Mouse (Mus musculus): Measurements from ENCODE around the gene Taok3. TPM values are rescaled to one million over a fixed set of nuclear protein-coding genes. Genes with fewer than 3 reads are reported as not detected.

Taok3 gene
- total and polyA plus RNA-seq, 3 experiments: 8.3 to 35.0 (median 17.4) TPM

- H3K4me3 ChIP-seq (replicated peaks in 1 of 3; ENCODE audit: low read depth in 2 of 3, low read length in 2 of 3, poor library complexity in 1 of 3): no peak overlapping the region
- H3K36me3 ChIP-seq (replicated peaks in 1 of 2; ENCODE audit: control insufficient read depth in 1 of 2, insufficient read depth in 1 of 2, low read length in 1 of 2): peaks cover 0 to 33% of the 10 kb centered on the region in 2 experiments
Measured at GRCm38 (mm10) chr5:117137011-117137410, 17.1 kb downstream of the Taok3 start.

GRCm38 (mm10) chr5:117137594-117137993, 17.7 kb downstream of the Taok3 start:
- no peak overlapping the region for H3K27ac ChIP-seq (ENCODE audit: insufficient read depth, low read depth)
- no peaks in the 10 kb centered on the region for H3K27me3 ChIP-seq (replicated peaks)
- in situ Hi-C loops (cut with MboI; ENCODE audit: low pct_ligation_motif_present, low pct_unique_long_range_greater_than_20kb, low sequenced_read_pairs) (loop anchor here (5.0 kb wide), 1 partner anchor 40 kb away; no protein-coding TSS in a partner anchor), dilution Hi-C loops (cut with MboI; ENCODE audit: extremely low pct_ligation_motif_present, extremely low pct_unique_long_range_greater_than_20kb, low sequenced_read_pairs) (no loop called here)
- H3K4me3 ChIP-seq (replicated peaks in 1 of 3; ENCODE audit: low read depth in 2 of 3, low read length in 2 of 3, poor library complexity in 1 of 3): no peak overlapping the region
- peaks cover 0 to 39% of the 10 kb centered on the region in 2 experiments for H3K36me3 ChIP-seq (replicated peaks in 1 of 2; ENCODE audit: control insufficient read depth in 1 of 2, insufficient read depth in 1 of 2, low read length in 1 of 2)
- peak overlapping the region; percentile 47; the same call in 1 of the 2 replicates for H3K4me2 ChIP-seq (ENCODE audit: insufficient read depth, low read depth, poor library complexity, severe bottlenecking)
- no peak overlapping the region for H3K9ac ChIP-seq (ENCODE audit: insufficient read depth, low read depth)
- no peak for DNase-seq (ENCODE audit: extremely low read depth)
- TF ChIP-seq ETS1 (conservative IDR thresholded peaks at IDR 0.05; ENCODE audit: low read depth, low read length) (no peak), IRF4 (IDR thresholded peaks at IDR 0.05; ENCODE audit: low read depth, low read length) (no peak), MXI1 (IDR thresholded peaks at IDR 0.05; ENCODE audit: low read depth, low read length) (no peak), CTCF (conservative IDR thresholded peaks at IDR 0.05 in 1 of 2, IDR thresholded peaks at IDR 0.05 in 1 of 2; ENCODE audit: low read depth in 2 of 2, low read length in 2 of 2) (no peak), EP300 (IDR thresholded peaks at IDR 0.05; ENCODE audit: low read length) (no peak), MYC (IDR thresholded peaks at IDR 0.05; ENCODE audit: low read depth, low read length) (no peak), BHLHE40 (IDR thresholded peaks at IDR 0.05; ENCODE audit: low read depth, low read length) (no peak), ZC3H11A (IDR thresholded peaks at IDR 0.05; ENCODE audit: low read depth, low read length) (no peak), PAX5 (IDR thresholded peaks at IDR 0.05; ENCODE audit: low read length) (no peak), RCOR1 (conservative IDR thresholded peaks at IDR 0.05; ENCODE audit: low read depth, low read length) (no peak), HCFC1 (IDR thresholded peaks at IDR 0.05; ENCODE audit: low read depth, low read length) (no peak), POLR2A (IDR thresholded peaks at IDR 0.05; ENCODE audit: low read depth, low read length) (no peak)
- peaks cover 25 to 70% of the 10 kb centered on the region in 2 experiments for H3K4me1 ChIP-seq (ENCODE audit: control insufficient read depth in 1 of 2, insufficient read depth in 2 of 2)
- H3K9me3 ChIP-seq (replicated peaks; ENCODE audit: low read length): no peaks in the 10 kb centered on the region
- H3K79me2 ChIP-seq (replicated peaks; ENCODE audit: control insufficient read depth, extremely low read depth, insufficient read depth, poor library complexity, severe bottlenecking): peaks cover 57% of the 10 kb centered on the region

More at GRCm38 (mm10) chr5:117137011-117137410, 17.1 kb downstream of the Taok3 start:
- Histone ChIP-seq H3K79me2 (replicated peaks; ENCODE audit: control insufficient read depth, extremely low read depth, insufficient read depth, poor library complexity, severe bottlenecking) (peaks cover 54% of the 10 kb centered on the region), H3K4me2 (ENCODE audit: insufficient read depth, low read depth, poor library complexity, severe bottlenecking) (peak overlapping the region; percentile 47; the same call in 1 of the 2 replicates), H3K9me3 (replicated peaks; ENCODE audit: low read length) (no peaks in the 10 kb centered on the region), H3K4me1 (ENCODE audit: control insufficient read depth in 1 of 2, insufficient read depth in 2 of 2) (peaks cover 25 to 68% of the 10 kb centered on the region in 2 experiments), H3K27ac (ENCODE audit: insufficient read depth, low read depth) (no peak overlapping the region), H3K27me3 (replicated peaks) (no peaks in the 10 kb centered on the region), H3K9ac (ENCODE audit: insufficient read depth, low read depth) (no peak overlapping the region)
- dilution Hi-C loops (cut with MboI; ENCODE audit: extremely low pct_ligation_motif_present, extremely low pct_unique_long_range_greater_than_20kb, low sequenced_read_pairs) (no loop called here), in situ Hi-C loops (cut with MboI; ENCODE audit: low pct_ligation_motif_present, low pct_unique_long_range_greater_than_20kb, low sequenced_read_pairs) (loop anchor here (5.0 kb wide), 1 partner anchor 40 kb away; no protein-coding TSS in a partner anchor)
- no peak for TF ChIP-seq ZMIZ1 (IDR thresholded peaks at IDR 0.05; ENCODE audit: low read depth, low read length)
- no peak for TF ChIP-seq CHD2 (IDR thresholded peaks at IDR 0.05; ENCODE audit: low read length)
- no peak for TF ChIP-seq RAD21 (IDR thresholded peaks at IDR 0.05; ENCODE audit: low read depth, low read length)
- TF ChIP-seq TBP (conservative IDR thresholded peaks at IDR 0.05; ENCODE audit: low read depth, low read length): no peak
- no peak for TF ChIP-seq IRF4 (IDR thresholded peaks at IDR 0.05; ENCODE audit: low read depth, low read length)
- no peak for TF ChIP-seq USF2 (conservative IDR thresholded peaks at IDR 0.05; ENCODE audit: low read depth, low read length)
- TF ChIP-seq CHD1 (IDR thresholded peaks at IDR 0.05; ENCODE audit: low read depth, low read length): no peak
- no peak for TF ChIP-seq SMC3 (IDR thresholded peaks at IDR 0.05; ENCODE audit: low read depth, low read length)
- no peak for TF ChIP-seq EP300 (IDR thresholded peaks at IDR 0.05; ENCODE audit: low read length)
- no peak for TF ChIP-seq POLR2AphosphoS2 (IDR thresholded peaks at IDR 0.05; ENCODE audit: low read depth, low read length)
- no peak for TF ChIP-seq ELF1 (IDR thresholded peaks at IDR 0.05; ENCODE audit: low read depth, low read length)
- no peak for DNase-seq (ENCODE audit: extremely low read depth)
